ENCODE assay signal across 14 mouse cellular contexts in genomic region chr9:123489727-123490343, GRCm38 (mm10). TPM values are rescaled to one million over a fixed set of nuclear protein-coding genes. Genes with fewer than 3 reads are reported as not detected.
DNase-seq lines count a peak whose midpoint lies in the region; ATAC-seq and TF ChIP-seq lines count a peak whose summit lies in the region.
"Had no signal": no experiment of that assay in that cellular context is flagged by ENCODE, and none has a peak within 500 bp of the region (broad histone marks: within the 10 kb centered on the region; RNA-seq: fewer than 3 reads in every experiment).

No protein-coding gene starts in this region.

- peaks cover 32% of the 10 kb centered on the region for H3K4me1 ChIP-seq in embryonic facial prominence, embryonic 14.5 days (ENCODE audit: control insufficient read depth, insufficient read depth, low read length)
- H3K4me1 ChIP-seq in embryonic facial prominence, embryonic 10.5 days: peaks cover 39% of the 10 kb centered on the region
- H3K4me1 ChIP-seq in intestine, embryonic 16.5 days (ENCODE audit: control insufficient read depth, insufficient read depth, low read length): peaks cover 46% of the 10 kb centered on the region
- peaks cover 18% of the 10 kb centered on the region for H3K4me1 ChIP-seq in intestine, postnatal 0 days (replicated peaks; ENCODE audit: control insufficient read depth, insufficient read depth, low read length)
- peaks cover 73% of the 10 kb centered on the region for H3K4me1 ChIP-seq in heart, embryonic 15.5 days (replicated peaks)

- DNase-seq in embryonic facial prominence, embryonic 14.5 days (ENCODE audit: low spot score): peak; percentile 21
- DNase-seq in embryonic facial prominence, embryonic 10.5 days (ENCODE audit: low spot score): no peak
- no peak for DNase-seq in Patski (ENCODE audit: low read depth, low spot score)
- no peak for DNase-seq in yolk sac, embryonic 10.5 days (ENCODE audit: low spot score)
- no peak for DNase-seq in thymus, adult 18-20 months
- DNase-seq: cerebellum, adult 9-11 months; kidney, adult 11 months; lung, postnatal 4 days; retina, postnatal 1 day had no signal

- peaks cover 18% of the 10 kb centered on the region; the same call in 1 of the 2 replicates for H3K36me3 ChIP-seq in embryonic facial prominence, embryonic 14.5 days (ENCODE audit: control insufficient read depth, insufficient read depth, low read length)
- peaks cover 54% of the 10 kb centered on the region for H3K36me3 ChIP-seq in embryonic facial prominence, embryonic 10.5 days (replicated peaks)
- peaks cover 6% of the 10 kb centered on the region; the same call in 1 of the 2 replicates for H3K36me3 ChIP-seq in intestine, embryonic 16.5 days (ENCODE audit: control insufficient read depth, insufficient read depth, low read length)
- H3K36me3 ChIP-seq in intestine, postnatal 0 days (ENCODE audit: control insufficient read depth, insufficient read depth): peaks cover 11% of the 10 kb centered on the region
- H3K36me3 ChIP-seq in heart, embryonic 15.5 days: peaks cover 6% of the 10 kb centered on the region

- TF ChIP-seq CTCF in intestine, postnatal 0 days (IDR thresholded peaks at IDR 0.05; ENCODE audit: low read depth): no peak
- TF ChIP-seq CTCF in Patski (IDR thresholded peaks at IDR 0.05): no peak

- no peaks in the 10 kb centered on the region for H3K9me3 ChIP-seq in embryonic facial prominence, embryonic 14.5 days (ENCODE audit: control insufficient read depth, low read length)
- H3K9me3 ChIP-seq in embryonic facial prominence, embryonic 10.5 days: no peaks in the 10 kb centered on the region
- H3K9me3 ChIP-seq in intestine, embryonic 16.5 days (ENCODE audit: control insufficient read depth, low read length): no peaks in the 10 kb centered on the region
- H3K9me3 ChIP-seq in intestine, postnatal 0 days (ENCODE audit: control insufficient read depth): no peaks in the 10 kb centered on the region
- H3K9me3 ChIP-seq in heart, embryonic 15.5 days (replicated peaks): no peaks in the 10 kb centered on the region
- H3K9me3 ChIP-seq: liver, embryonic 15.5 days had no signal

- in situ Hi-C loops in Patski (cut with MboI; ENCODE audit: low pct_unique_long_range_greater_than_20kb): loop anchor here (25.0 kb wide), 1 partner anchor 853 kb away; no protein-coding TSS in a partner anchor

- POLR2A ChIA-PET in Patski (lab: Charles Lee): interaction anchor here (1.2 kb wide), 2 partner anchors 10 to 315 kb away, joined by 3 to 4 read pairs; no protein-coding TSS in a partner anchor

- no peak; the same call in 1 of the 2 replicates for ATAC-seq in embryonic facial prominence, embryonic 14.5 days (ENCODE audit: low read depth)
- ATAC-seq in intestine, embryonic 16.5 days: no peak
- no peak for ATAC-seq in intestine, postnatal 0 days
- ATAC-seq in Patski: peak; percentile 58
- no peak for ATAC-seq in heart, embryonic 15.5 days (replicated peaks; ENCODE audit: insufficient number of reproducible peaks, insufficient read depth, low FRiP score, low read depth)
- ATAC-seq: midbrain, embryonic 16.5 days had no signal

- H3K9ac ChIP-seq in embryonic facial prominence, embryonic 14.5 days (ENCODE audit: low read depth, low read length): no peak overlapping the region
- H3K9ac ChIP-seq in intestine, embryonic 16.5 days (ENCODE audit: low read depth, low read length): no peak overlapping the region
- no peak overlapping the region for H3K9ac ChIP-seq in intestine, postnatal 0 days (ENCODE audit: low read depth, low read length)
- 0 out of 2 replicates have a peak overlapping the region, but pooled peaks have one; percentile 18 for H3K9ac ChIP-seq in heart, embryonic 15.5 days
- H3K9ac ChIP-seq: liver, embryonic 15.5 days had no signal

- WGBS in embryonic facial prominence, embryonic 14.5 days: 55% methylated on average over 9 of the region's 9 CpGs
- WGBS in embryonic facial prominence, embryonic 10.5 days: 68% methylated on average over 9 of the region's 9 CpGs
- WGBS in intestine, embryonic 16.5 days: 67% methylated on average over 9 of the region's 9 CpGs
- 57% methylated on average over 9 of the region's 9 CpGs for WGBS in intestine, postnatal 0 days
- WGBS in heart, embryonic 15.5 days: 55% methylated on average over 9 of the region's 9 CpGs

- CTCF ChIA-PET in Patski (lab: Charles Lee): interaction anchor here (1.2 to 7.0 kb wide), 3 partner anchors 9 to 15 kb away, joined by 3 to 54 read pairs (median 25); partner anchors contain the start of gene Limd1

- no peak overlapping the region for H3K4me3 ChIP-seq in embryonic facial prominence, embryonic 14.5 days (ENCODE audit: low read depth, low read length)
- H3K4me3 ChIP-seq in embryonic facial prominence, embryonic 10.5 days: no peak overlapping the region
- H3K4me3 ChIP-seq in intestine, embryonic 16.5 days (ENCODE audit: low read length): no peak overlapping the region
- no peak overlapping the region for H3K4me3 ChIP-seq in intestine, postnatal 0 days (ENCODE audit: low read depth, low read length)
- no peak overlapping the region for H3K4me3 ChIP-seq in heart, embryonic 15.5 days
- H3K4me3 ChIP-seq: liver, embryonic 15.5 days had no signal

- H3K27me3 ChIP-seq in embryonic facial prominence, embryonic 14.5 days (replicated peaks; ENCODE audit: control insufficient read depth, insufficient read depth, low read length): no peaks in the 10 kb centered on the region
- no peaks in the 10 kb centered on the region for H3K27me3 ChIP-seq in embryonic facial prominence, embryonic 10.5 days (replicated peaks; ENCODE audit: low read depth, poor library complexity, severe bottlenecking)
- no peaks in the 10 kb centered on the region for H3K27me3 ChIP-seq in intestine, embryonic 16.5 days (replicated peaks; ENCODE audit: control insufficient read depth, insufficient read depth, low read length)
- no peaks in the 10 kb centered on the region for H3K27me3 ChIP-seq in intestine, postnatal 0 days (replicated peaks; ENCODE audit: control insufficient read depth, insufficient read depth, low read length)
- H3K27me3 ChIP-seq in Patski: no peaks in the 10 kb centered on the region
- H3K27me3 ChIP-seq in heart, embryonic 15.5 days: no peaks in the 10 kb centered on the region
- H3K27me3 ChIP-seq: liver, embryonic 15.5 days had no signal

- no peak overlapping the region for H3K4me2 ChIP-seq in embryonic facial prominence, embryonic 14.5 days (ENCODE audit: low read depth, low read length)
- no peak overlapping the region for H3K4me2 ChIP-seq in intestine, embryonic 16.5 days (ENCODE audit: low read depth, low read length)
- no peak overlapping the region for H3K4me2 ChIP-seq in intestine, postnatal 0 days (replicated peaks; ENCODE audit: low read depth)
- no peak overlapping the region for H3K4me2 ChIP-seq in heart, embryonic 15.5 days
- H3K4me2 ChIP-seq: liver, embryonic 15.5 days had no signal

- H3K27ac ChIP-seq in embryonic facial prominence, embryonic 14.5 days (replicated peaks; ENCODE audit: low read depth, low read length): no peak overlapping the region; the same call in 1 of the 2 replicates
- H3K27ac ChIP-seq in embryonic facial prominence, embryonic 10.5 days (replicated peaks): no peak overlapping the region
- H3K27ac ChIP-seq in intestine, embryonic 16.5 days (ENCODE audit: low read length): 0 out of 2 replicates have a peak overlapping the region, but pooled peaks have one; percentile 4
- H3K27ac ChIP-seq in intestine, postnatal 0 days (ENCODE audit: low read depth, low read length): no peak overlapping the region
- peak overlapping the region; percentile 83 for H3K27ac ChIP-seq in heart, embryonic 15.5 days

RNA-seq across cellular contexts. Expression of gene Limd1, which starts 11.3 kb away (rescaled TPM):
- polyA plus RNA-seq in embryonic facial prominence, embryonic 14.5 days (2014; fragmentation: Nextera tagmentation; extraction: Ambion mirVana): 54.0 and 56.5 TPM in 2 replicates
- polyA plus RNA-seq in embryonic facial prominence, embryonic 10.5 days (2016; fragmentation: Nextera tagmentation; extraction: Ambion mirVana): 52.1 and 60.8 TPM in 2 replicates
- 51.5 and 55.7 TPM in 2 replicates for polyA plus RNA-seq in intestine, embryonic 16.5 days (2015; fragmentation: Nextera tagmentation; extraction: Ambion mirVana)
- 40.6 and 42.9 TPM in 2 replicates for polyA plus RNA-seq in intestine, postnatal 0 days (2015; fragmentation: Nextera tagmentation; extraction: Ambion mirVana)
- 51.9 TPM for polyA plus RNA-seq in Patski (2021)
- polyA plus RNA-seq in heart, embryonic 15.5 days (2015; fragmentation: Nextera tagmentation; extraction: Ambion mirVana): 50.3 and 56.1 TPM in 2 replicates

RNA-seq across cellular contexts. Expression of gene Sacm1l, which starts 39.7 kb away (rescaled TPM):
- polyA plus RNA-seq in embryonic facial prominence, embryonic 14.5 days (2014; fragmentation: Nextera tagmentation; extraction: Ambion mirVana): 52.2 and 53.3 TPM in 2 replicates
- polyA plus RNA-seq in embryonic facial prominence, embryonic 10.5 days (2016; fragmentation: Nextera tagmentation; extraction: Ambion mirVana): 44.0 and 44.4 TPM in 2 replicates
- polyA plus RNA-seq in intestine, embryonic 16.5 days (2015; fragmentation: Nextera tagmentation; extraction: Ambion mirVana): 74.4 and 87.4 TPM in 2 replicates
- 37.3 and 42.6 TPM in 2 replicates for polyA plus RNA-seq in intestine, postnatal 0 days (2015; fragmentation: Nextera tagmentation; extraction: Ambion mirVana)
- 65.2 TPM for polyA plus RNA-seq in Patski (2021)
- polyA plus RNA-seq in heart, embryonic 15.5 days (2015; fragmentation: Nextera tagmentation; extraction: Ambion mirVana): 43.9 and 45.3 TPM in 2 replicates

Comparison
In these comparisons a context has a peak if more than half of its experiments do, and no peak if none do; other contexts are left out.
1. H3K27ac ChIP-seq: peak in intestine, embryonic 16.5 days (single experiment) and heart, embryonic 15.5 days (single experiment); none in embryonic facial prominence, embryonic 14.5 days (single experiment), embryonic facial prominence, embryonic 10.5 days (single experiment) and intestine, postnatal 0 days (single experiment).